Mouse (Mus musculus) midbrain, embryonic 16.5 days (tissue): Measurements from ENCODE around the gene Selenoi. TPM values are rescaled to one million over a fixed set of nuclear protein-coding genes. Genes with fewer than 3 reads are reported as not detected.

Experiments used
- ATAC-seq: fragments of 200-750 bp; cut with Nextera tagmentation; 2 replicates; pipeline ENCODE4 v1.8.0; 2017; ENCODE audit warnings: moderate TSS enrichment
- H3K27ac ChIP-seq: fragments of 300-500 bp; sonication (generic); 2 replicates; pipeline ENCODE4 v1.5.1; 2014; ENCODE audit warnings: mild to moderate bottlenecking, low read length, mixed read lengths
- H3K27me3 ChIP-seq: fragments of 300-500 bp; sonication (generic); 2 replicates; pipeline ENCODE4 v1.6.1; 2014; ENCODE audit warnings: low read depth, low read length, mixed read lengths; ENCODE audit not compliant: control insufficient read depth, insufficient read depth
- H3K36me3 ChIP-seq: fragments of 300-500 bp; sonication (generic); 2 replicates; pipeline ENCODE4 v1.6.1; 2014; ENCODE audit warnings: mild to moderate bottlenecking, low read length, moderate library complexity, mixed read lengths; ENCODE audit not compliant: control insufficient read depth, insufficient read depth
- H3K4me1 ChIP-seq: fragments of 300-500 bp; sonication (generic); 2 replicates; pipeline ENCODE4 v1.6.1; 2014; ENCODE audit warnings: mild to moderate bottlenecking, low read length, mixed read lengths; ENCODE audit not compliant: control insufficient read depth, insufficient read depth
- H3K4me2 ChIP-seq: fragments of 300-500 bp; sonication (generic); 2 replicates; pipeline ENCODE4 v1.6.1; 2014; ENCODE audit warnings: mild to moderate bottlenecking, low read length, mixed read lengths
- H3K4me3 ChIP-seq: fragments of 300-500 bp; sonication (generic); 2 replicates; pipeline ENCODE4 v1.5.1; 2014; ENCODE audit warnings: low read depth, mild to moderate bottlenecking, low read length, moderate library complexity, mixed read lengths
- H3K9ac ChIP-seq: fragments of 300-500 bp; sonication (generic); 2 replicates; pipeline ENCODE4 v1.6.1; 2014; ENCODE audit warnings: low read depth, low read length, mixed read lengths
- H3K9me3 ChIP-seq: fragments of 300-500 bp; sonication (generic); replicated peaks from 2 replicates; pipeline ENCODE4 v1.6.1; 2014; ENCODE audit warnings: mild to moderate bottlenecking, low read length, mixed read lengths; ENCODE audit not compliant: control insufficient read depth, poor library complexity, severe bottlenecking
- WGBS: fragments of 180-500 bp; shearing (Covaris S2); extraction: QIAGEN DNeasy Blood & Tissue Kit; methylation state at CpG from one replicate; pipeline ENCODE4 v1.1.7; 2014; 5-methylcytosine and 5-hydroxymethylcytosine counted together
- polyA plus RNA-seq: library from polyadenylated mRNA; unstranded; fragments of >200 nt; fragmentation: Nextera tagmentation; extraction: Ambion mirVana; gene quantifications from 2 replicates; pipeline ENCODE4 v1.2.1, GENCODE M21; 2015

Gene Selenoi
- polyA plus RNA-seq, 1 experiment from 2014 or later, result 32.5 TPM

- 37% methylated on average over 16 of the region's 16 CpGs for WGBS
- Histone ChIP-seq H3K27ac (peak overlapping the region; percentile 91), H3K9ac (peak overlapping the region; percentile 68), H3K36me3 (no peaks in the 10 kb centered on the region), H3K27me3 (no peaks in the 10 kb centered on the region), H3K4me2 (peak overlapping the region; percentile 79), H3K4me1 (peaks cover 25% of the 10 kb centered on the region), H3K4me3 (peak overlapping the region; percentile 69), H3K9me3 (no peaks in the 10 kb centered on the region)
- no peak for ATAC-seq
Observed at GRCm38 (mm10) chr5:30231891-30232270, 500 bp upstream of the Selenoi start.

- peak; percentile 13; the same call in 1 of the 2 replicates for ATAC-seq
- Histone ChIP-seq H3K36me3 (no peaks in the 10 kb centered on the region), H3K9me3 (no peaks in the 10 kb centered on the region), H3K4me3 (peak overlapping the region; percentile 69), H3K4me1 (peaks cover 25% of the 10 kb centered on the region), H3K9ac (peak overlapping the region; percentile 91), H3K27me3 (no peaks in the 10 kb centered on the region), H3K4me2 (peak overlapping the region; percentile 64), H3K27ac (peak overlapping the region; percentile 91)
- under 1% methylated on average over 15 of the region's 15 CpGs for WGBS
Observed at GRCm38 (mm10) chr5:30233042-30233441, 661 bp downstream of the Selenoi start.

GRCm38 (mm10) chr5:30233979-30234378, 1.6 kb downstream of the Selenoi start:
- H3K27ac ChIP-seq, result no peak overlapping the region
- peak overlapping the region; percentile 69 for H3K4me3 ChIP-seq
- H3K9ac ChIP-seq, result 0 out of 2 replicates have a peak overlapping the region, but pooled peaks have one; percentile 38
- no peaks in the 10 kb centered on the region for H3K9me3 ChIP-seq
- no peaks in the 10 kb centered on the region for H3K36me3 ChIP-seq
- no peak for ATAC-seq
- no peaks in the 10 kb centered on the region for H3K27me3 ChIP-seq
- 73% methylated on average over 8 of the region's 8 CpGs for WGBS
- H3K4me1 ChIP-seq, result peaks cover 25% of the 10 kb centered on the region
- peak overlapping the region; percentile 64 for H3K4me2 ChIP-seq

DNA sequence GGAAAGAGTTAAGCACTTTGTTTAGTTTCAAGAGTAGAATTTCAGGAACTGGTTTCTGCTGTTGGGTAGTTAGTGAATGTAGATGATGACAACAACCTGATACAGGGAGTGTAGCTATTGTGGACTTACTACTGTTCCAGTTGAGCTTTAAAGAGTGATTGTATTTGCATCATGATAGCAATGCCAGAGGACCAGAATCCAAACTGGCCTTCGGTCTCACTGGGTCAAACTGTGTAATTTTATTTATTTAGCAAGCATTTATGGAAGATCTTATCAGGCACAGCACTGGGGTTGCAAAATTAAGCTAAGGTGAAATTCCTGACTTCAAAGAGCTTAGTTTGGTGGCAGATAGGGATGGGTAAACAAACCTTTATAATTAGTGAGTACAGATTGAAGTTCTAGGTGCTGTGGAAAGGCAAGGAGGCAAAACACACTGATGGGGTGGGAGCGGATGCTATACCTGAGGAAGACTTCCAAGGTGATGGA, 3.3 kb downstream of the Selenoi start:
- no peaks in the 10 kb centered on the region for H3K27me3 ChIP-seq
- H3K4me1 ChIP-seq, result peaks cover 25% of the 10 kb centered on the region
- 97% methylated on average over 2 of the region's 2 CpGs for WGBS
- H3K4me2 ChIP-seq, result no peak overlapping the region
- H3K4me3 ChIP-seq, result no peak overlapping the region
- ATAC-seq, result no peak
- no peaks in the 10 kb centered on the region for H3K9me3 ChIP-seq
- H3K36me3 ChIP-seq, result no peaks in the 10 kb centered on the region
- H3K9ac ChIP-seq, result no peak overlapping the region
- H3K27ac ChIP-seq, result no peak overlapping the region

DNA sequence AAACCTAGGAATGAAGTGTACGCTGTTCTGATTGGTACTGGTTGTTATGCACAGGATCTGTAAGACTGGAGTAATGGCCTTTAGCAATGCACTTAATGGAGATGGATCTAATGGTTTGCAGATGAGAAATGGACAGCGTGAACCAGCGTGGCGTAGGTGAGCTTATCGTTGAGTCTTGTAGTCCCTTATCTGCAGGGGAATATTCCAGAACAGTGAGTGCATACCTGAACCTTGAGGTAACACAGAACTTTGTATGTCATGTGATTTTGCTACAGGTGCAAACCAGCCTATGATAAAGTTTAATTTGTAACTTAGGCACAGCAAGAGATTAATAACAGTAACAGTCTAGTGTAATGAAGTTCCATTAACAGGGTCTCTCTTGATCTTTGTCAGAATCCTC, 6.2 kb downstream of the Selenoi start:
- H3K27me3 ChIP-seq, result no peaks in the 10 kb centered on the region
- H3K4me2 ChIP-seq, result no peak overlapping the region
- no peak overlapping the region for H3K27ac ChIP-seq
- H3K4me1 ChIP-seq, result peaks cover 18% of the 10 kb centered on the region
- no peak for ATAC-seq
- no peaks in the 10 kb centered on the region for H3K9me3 ChIP-seq
- no peaks in the 10 kb centered on the region for H3K36me3 ChIP-seq
- H3K9ac ChIP-seq, result no peak overlapping the region
- WGBS, result 98% methylated on average over 5 of the region's 5 CpGs
- H3K4me3 ChIP-seq, result no peak overlapping the region

- H3K9me3 ChIP-seq, result no peaks in the 10 kb centered on the region
- H3K4me2 ChIP-seq, result no peak overlapping the region
- no peaks in the 10 kb centered on the region for H3K27me3 ChIP-seq
- 94% methylated on average over 7 of the region's 7 CpGs for WGBS
- no peaks in the 10 kb centered on the region for H3K36me3 ChIP-seq
- H3K4me1 ChIP-seq, result peaks cover 11% of the 10 kb centered on the region
- no peak for ATAC-seq
- H3K27ac ChIP-seq, result no peak overlapping the region
- H3K4me3 ChIP-seq, result no peak overlapping the region
- H3K9ac ChIP-seq, result no peak overlapping the region
Observed at GRCm38 (mm10) chr5:30240552-30240951, 8.2 kb downstream of the Selenoi start.

- no peak overlapping the region for H3K9ac ChIP-seq
- WGBS, result 44% methylated on average over 1 of the region's 1 CpGs
- no peaks in the 10 kb centered on the region for H3K36me3 ChIP-seq
- no peak overlapping the region for H3K27ac ChIP-seq
- H3K4me1 ChIP-seq, result peaks cover 11% of the 10 kb centered on the region
- H3K9me3 ChIP-seq, result no peaks in the 10 kb centered on the region
- no peak for ATAC-seq
- no peak overlapping the region for H3K4me2 ChIP-seq
- no peaks in the 10 kb centered on the region for H3K27me3 ChIP-seq
- no peak overlapping the region for H3K4me3 ChIP-seq
Observed at GRCm38 (mm10) chr5:30242410-30242809, 10.0 kb downstream of the Selenoi start.

- WGBS, result 67% methylated on average over 9 of the region's 9 CpGs
Observed at GRCm38 (mm10) chr5:30243741-30244140, 11.4 kb downstream of the Selenoi start.

DNA sequence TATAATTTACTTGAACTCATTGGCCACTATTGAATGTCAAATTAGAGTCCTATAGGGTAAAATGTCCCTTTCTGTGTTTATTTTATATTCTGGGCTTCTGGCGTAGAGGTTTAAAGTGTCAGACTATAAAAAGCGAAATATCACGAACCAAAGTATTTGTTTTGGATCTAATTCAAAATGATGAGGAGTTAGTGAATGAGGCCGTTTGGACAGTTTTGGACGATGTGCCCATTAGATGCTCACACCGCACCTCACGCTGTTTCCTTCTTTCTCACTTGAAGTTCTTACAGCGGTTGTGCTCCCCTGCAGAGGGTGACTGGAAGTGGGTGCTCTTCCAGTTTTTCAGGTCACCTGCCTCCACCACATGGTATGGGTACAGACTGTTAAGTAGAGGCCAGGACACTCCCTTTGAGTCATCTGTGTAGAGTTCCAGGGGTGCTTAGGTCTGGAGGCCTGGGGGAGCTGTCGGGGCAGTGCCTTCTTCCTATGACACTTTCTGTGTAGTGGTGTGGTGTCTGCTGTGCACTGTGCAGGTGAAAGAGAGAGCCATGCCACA, 13.6 kb downstream of the Selenoi start:
- 96% methylated on average over 9 of the region's 9 CpGs for WGBS
- no peaks in the 10 kb centered on the region for H3K27me3 ChIP-seq
- peaks cover 11% of the 10 kb centered on the region for H3K4me1 ChIP-seq
- ATAC-seq, result no peak
- H3K9me3 ChIP-seq, result no peaks in the 10 kb centered on the region
- no peaks in the 10 kb centered on the region for H3K36me3 ChIP-seq
- no peak overlapping the region for H3K4me3 ChIP-seq
- no peak overlapping the region for H3K27ac ChIP-seq
- H3K4me2 ChIP-seq, result no peak overlapping the region
- no peak overlapping the region for H3K9ac ChIP-seq

More at GRCm38 (mm10) chr5:30243741-30244140, 11.4 kb downstream of the Selenoi start:
- Histone ChIP-seq H3K27ac (no peak overlapping the region), H3K36me3 (no peaks in the 10 kb centered on the region), H3K9me3 (no peaks in the 10 kb centered on the region), H3K9ac (no peak overlapping the region), H3K27me3 (no peaks in the 10 kb centered on the region), H3K4me1 (peaks cover 11% of the 10 kb centered on the region), H3K4me2 (0 out of 2 replicates have a peak overlapping the region, but pooled peaks have one; percentile 14), H3K4me3 (no peak overlapping the region)
- no peak for ATAC-seq
